Mouse (Mus musculus) left cerebral cortex, postnatal 14 days (tissue): ENCODE data around the gene Scn9a. TPM values are rescaled to one million over a fixed set of nuclear protein-coding genes. Genes with fewer than 3 reads are reported as not detected.

ENCODE experiments used
- DNase-seq, 2 experiments: peaks; one replicate each; pipeline ENCODE4 v3.0.0; 2021 to 2022; ENCODE audit warnings: low spot score in 2 of 2, mixed read lengths in 1 of 2
- intact Hi-C: fragments of 180-260 bp; cut with DNase I; formaldehyde crosslinking; loops from one replicate; pipeline ENCODE4 v1.15.1; 2025
- long read RNA-seq, 2 experiments: library from polyadenylated mRNA; stranded (forward); transcript quantifications; one replicate each; pipeline ENCODE4 v2.0.0; 2021
- total RNA-seq, 2 experiments: library from RNA; stranded (reverse); gene quantifications; 2 replicates each; pipeline ENCODE4 v1.2.3; 2021

Scn9a gene
- 1 to 10 TPM; 3.7 to 4.3 TPM for total RNA-seq
- long read RNA-seq, experiment 1: 0 reads
- long read RNA-seq, experiment 2: 0 reads

DNA sequence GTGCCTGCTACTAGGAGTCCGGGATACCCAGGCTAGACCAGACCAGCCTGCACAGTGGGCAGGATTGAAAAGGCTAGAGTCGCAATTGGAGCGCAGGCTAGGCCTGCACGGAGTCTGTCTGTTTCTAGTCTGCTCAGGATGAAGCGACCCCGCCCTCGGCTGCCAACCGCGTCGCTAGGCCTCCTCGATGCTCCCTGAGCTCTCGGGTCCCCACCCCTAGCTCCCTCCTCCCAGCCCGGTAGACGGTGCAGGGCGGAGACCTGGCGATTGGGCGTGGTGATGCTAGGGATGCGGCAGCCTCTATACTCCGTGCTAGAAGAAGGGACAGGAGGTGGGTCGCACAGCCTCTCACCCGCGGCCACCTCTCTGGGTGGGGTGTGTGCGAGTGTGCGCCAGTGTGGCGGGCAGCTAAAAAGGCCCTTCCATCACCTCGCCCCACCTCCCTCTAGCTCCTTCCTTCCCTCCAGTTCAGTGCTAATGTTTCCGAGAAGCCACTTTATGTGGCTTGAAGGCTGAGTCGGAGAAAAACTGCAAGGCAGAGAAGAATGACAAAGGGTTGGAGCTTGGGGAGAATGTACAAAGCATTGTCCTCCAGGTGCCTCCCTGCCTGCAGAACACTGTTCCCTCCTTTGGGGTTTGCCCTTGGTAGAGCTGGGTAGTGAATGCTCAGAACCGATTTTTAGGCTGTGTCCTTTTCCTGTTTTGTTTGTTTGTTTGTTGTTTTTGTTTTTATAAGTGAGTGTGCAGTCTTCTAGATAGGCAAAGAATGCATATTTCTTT, at the start of gene Scn9a:
TSS of gene Scn9a (minus strand) at position 383 of the 780 bp plus-strand sequence.
- peak in 1 of 2 experiments; percentile 17 for DNase-seq
- intact Hi-C loops: no loop called here

GRCm38 (mm10) chr2:66661988-66662387, 27.2 kb upstream of the Scn9a start:
- DNase-seq: no peak
- intact Hi-C loops: no loop called here

DNA sequence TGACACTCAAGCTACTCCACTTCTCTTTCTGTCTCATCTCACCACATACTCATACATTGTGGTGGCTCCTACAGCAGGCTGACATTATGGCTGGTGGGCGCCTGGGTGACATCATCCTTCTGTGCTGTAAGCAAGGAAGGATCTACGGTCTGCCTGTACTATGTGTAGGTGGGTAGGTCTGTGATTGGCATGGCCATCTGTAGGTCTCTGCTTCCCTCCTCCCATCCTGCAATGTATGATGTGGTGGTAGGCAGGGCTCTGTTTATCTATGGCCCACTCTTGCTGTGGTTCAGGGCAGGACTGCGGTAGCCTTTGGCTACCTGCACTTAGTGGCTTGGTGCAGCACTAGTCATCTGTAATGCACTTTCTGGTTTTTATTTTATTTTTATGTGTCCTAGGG, 21.7 kb upstream of the Scn9a start:
- intact Hi-C loops: no loop called here

DNA sequence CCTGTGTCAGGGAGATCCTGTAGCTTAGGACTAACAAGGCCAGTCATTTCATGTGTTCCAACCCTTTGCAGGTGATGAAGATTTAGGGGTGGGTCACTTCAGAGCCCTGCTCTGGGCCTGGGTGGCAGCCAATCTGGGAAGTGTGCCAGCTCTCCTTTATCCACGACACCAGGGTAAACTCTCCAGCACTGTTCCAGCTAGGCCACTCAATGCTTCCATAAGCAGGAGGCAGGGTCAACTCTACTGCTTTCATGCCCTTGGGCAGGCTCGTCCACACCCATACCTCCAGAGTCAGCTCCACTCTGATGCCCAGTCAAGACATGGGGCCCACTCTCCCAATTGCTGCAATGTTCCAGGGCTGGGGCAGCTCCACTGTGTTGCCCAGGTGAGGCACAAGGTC, 20.7 kb upstream of the Scn9a start:
- intact Hi-C loops: no loop called here
- DNase-seq: no peak

More for the DNA sequence above, 21.7 kb upstream of the Scn9a start:
- DNase-seq: no peak

GRCm38 (mm10) chr2:66644384-66644783, 9.6 kb upstream of the Scn9a start:
- intact Hi-C loops: loop anchor here (5.0 to 10.0 kb wide), 2 partner anchors 140 to 387 kb away; partner anchors contain the start of genes Scn7a and Ttc21b
- peak; percentile 55 to 57 for DNase-seq

DNA sequence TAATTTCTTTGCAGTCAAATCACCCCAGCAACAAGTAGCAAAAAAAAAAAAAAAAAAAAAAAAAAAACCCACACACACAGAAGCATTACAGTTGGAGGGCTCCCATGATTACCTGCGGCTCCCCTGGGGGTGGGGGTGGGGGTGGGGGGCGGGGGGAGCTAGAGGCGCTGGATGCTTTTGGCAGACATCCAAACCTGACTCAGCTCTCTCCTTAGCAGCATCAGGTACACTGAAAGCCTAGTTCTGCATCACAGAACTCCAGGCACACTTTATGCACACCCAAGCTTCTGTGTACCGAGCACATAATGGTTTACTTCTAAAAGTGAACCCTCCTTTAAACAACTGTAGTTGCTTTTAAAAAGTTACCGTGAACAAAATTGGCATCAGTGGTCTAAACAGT, 2.0 kb downstream of the Scn9a start:
- no peak for DNase-seq
- intact Hi-C loops: no loop called here

GRCm38 (mm10) chr2:66611091-66611490, 23.7 kb downstream of the Scn9a start:
- intact Hi-C loops: no loop called here
- DNase-seq: no peak

DNA sequence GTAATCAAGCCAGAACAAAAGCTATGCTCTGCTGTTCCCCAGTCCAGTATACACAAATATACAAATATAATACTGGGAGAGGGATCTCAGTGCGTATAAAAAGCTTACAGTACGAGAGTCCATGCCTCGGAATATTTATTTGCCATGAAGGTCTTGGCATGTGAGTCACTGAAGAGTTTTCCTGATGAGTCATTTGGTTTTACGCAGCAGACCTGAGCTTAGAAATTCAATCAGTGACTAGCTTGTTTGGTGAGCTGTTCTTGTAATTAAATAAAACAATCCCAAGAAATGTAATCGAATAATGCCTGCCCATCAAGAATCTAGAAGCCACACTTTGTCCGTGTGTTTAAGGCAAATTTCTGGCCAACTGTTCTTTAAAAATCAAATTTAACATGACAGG, 37.4 kb downstream of the Scn9a start:
- no peak for DNase-seq
- intact Hi-C loops: no loop called here

GRCm38 (mm10) chr2:66596145-66596544, 38.6 kb downstream of the Scn9a start:
- intact Hi-C loops: no loop called here

DNA sequence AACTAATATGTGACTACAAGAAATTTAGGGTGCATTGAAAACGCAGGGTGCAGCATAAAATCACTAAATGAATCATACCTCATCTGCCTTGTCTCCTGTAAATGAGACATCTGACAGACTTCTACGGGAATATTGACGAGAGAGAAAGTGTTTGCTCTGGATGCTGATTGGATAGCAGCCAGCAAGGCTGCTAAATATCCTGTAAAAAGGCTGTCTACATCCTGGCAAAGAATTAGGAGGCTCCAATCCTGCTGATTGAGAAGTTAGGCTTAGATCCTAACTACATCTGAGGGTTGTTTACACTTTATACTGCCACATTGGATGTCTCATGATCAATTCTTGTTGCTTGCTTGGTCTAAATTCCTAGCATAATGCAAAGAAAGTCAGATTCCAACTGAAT, 44.6 kb downstream of the Scn9a start:
- intact Hi-C loops: no loop called here
- DNase-seq: no peak

More at GRCm38 (mm10) chr2:66596145-66596544, 38.6 kb downstream of the Scn9a start:
- DNase-seq: no peak

GRCm38 (mm10) chr2:66580026-66580808, 54.5 kb downstream of the Scn9a start:
- DNase-seq: peak in 1 of 2 experiments; percentile 3

DNA sequence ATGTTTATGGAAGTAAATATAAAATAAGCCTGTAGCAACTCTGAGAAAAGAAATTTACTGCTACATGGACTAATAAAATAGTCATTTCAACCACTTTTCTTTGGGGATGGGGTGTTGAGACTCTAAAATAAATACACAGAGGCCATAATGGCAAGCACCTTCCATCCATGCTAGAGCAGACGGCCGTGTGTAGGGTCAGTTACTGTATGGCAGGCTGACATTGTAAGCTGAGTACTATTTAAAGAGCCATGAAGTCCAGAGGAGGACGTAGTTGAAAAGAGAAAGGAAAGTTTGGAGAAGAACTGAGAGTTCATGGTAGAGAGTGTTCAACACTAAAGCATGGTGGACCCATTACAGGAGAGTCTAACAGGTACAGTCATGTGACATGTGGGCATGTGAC, 86.5 kb downstream of the Scn9a start:
- intact Hi-C loops: no loop called here
- DNase-seq: no peak

More at GRCm38 (mm10) chr2:66580026-66580808, 54.5 kb downstream of the Scn9a start:
- intact Hi-C loops: no loop called here

DNA sequence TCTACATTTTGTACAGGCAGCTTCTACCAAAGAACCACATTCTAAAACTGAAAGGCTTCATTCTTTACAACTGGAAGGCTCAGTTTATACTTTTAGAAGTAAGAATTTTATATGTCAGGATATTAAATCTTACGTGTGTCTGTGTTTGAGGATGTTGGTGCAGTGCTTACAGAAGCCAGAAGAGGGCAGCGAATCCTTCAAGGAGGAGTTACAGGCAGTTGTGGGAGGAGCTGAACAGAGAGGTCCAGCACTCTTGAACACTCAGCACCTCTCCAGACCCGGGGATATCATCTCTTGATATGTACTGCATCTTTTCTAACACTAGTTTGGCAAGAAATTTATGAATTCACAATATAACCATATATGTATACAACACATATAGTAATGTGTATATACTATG, 114.8 kb downstream of the Scn9a start:
- peak in 1 of 2 experiments; percentile 4 for DNase-seq
- intact Hi-C loops: no loop called here

DNA sequence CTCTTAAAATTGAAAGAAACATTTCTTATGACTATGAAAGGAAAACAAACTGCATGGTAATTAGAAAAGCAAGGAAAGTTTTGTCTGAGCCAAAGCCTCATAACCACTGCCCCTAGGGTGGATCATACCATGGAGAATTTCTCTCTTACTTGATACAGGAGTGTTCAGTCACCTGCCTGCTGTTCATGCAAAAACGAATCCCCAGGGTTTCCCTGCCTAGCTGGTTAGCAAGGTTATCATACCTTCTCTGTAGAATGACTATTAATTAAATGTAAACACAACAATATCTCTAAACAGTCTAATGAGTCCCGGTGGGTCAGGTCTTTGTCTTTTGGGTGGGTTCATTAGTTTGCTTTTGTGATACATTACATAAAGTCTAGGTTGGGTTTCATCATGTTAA, 123.3 kb downstream of the Scn9a start:
- intact Hi-C loops: no loop called here

GRCm38 (mm10) chr2:66508032-66508431, 126.7 kb downstream of the Scn9a start:
- no peak for DNase-seq
- intact Hi-C loops: no loop called here

More for the DNA sequence above, 123.3 kb downstream of the Scn9a start:
- DNase-seq: no peak

- no peak for DNase-seq
- intact Hi-C loops: no loop called here
These were observed 127.1 kb downstream of the Scn9a start for GRCm38 (mm10) chr2:66507616-66508015.

GRCm38 (mm10) chr2:66502158-66502557, 132.6 kb downstream of the Scn9a start:
- intact Hi-C loops: no loop called here
- no peak for DNase-seq

- intact Hi-C loops: no loop called here
- no peak for DNase-seq
These were observed 140.2 kb downstream of the Scn9a start for GRCm38 (mm10) chr2:66494556-66494955.

GRCm38 (mm10) chr2:66478395-66478794, 156.4 kb downstream of the Scn9a start:
- intact Hi-C loops: no loop called here
- DNase-seq: no peak

DNA sequence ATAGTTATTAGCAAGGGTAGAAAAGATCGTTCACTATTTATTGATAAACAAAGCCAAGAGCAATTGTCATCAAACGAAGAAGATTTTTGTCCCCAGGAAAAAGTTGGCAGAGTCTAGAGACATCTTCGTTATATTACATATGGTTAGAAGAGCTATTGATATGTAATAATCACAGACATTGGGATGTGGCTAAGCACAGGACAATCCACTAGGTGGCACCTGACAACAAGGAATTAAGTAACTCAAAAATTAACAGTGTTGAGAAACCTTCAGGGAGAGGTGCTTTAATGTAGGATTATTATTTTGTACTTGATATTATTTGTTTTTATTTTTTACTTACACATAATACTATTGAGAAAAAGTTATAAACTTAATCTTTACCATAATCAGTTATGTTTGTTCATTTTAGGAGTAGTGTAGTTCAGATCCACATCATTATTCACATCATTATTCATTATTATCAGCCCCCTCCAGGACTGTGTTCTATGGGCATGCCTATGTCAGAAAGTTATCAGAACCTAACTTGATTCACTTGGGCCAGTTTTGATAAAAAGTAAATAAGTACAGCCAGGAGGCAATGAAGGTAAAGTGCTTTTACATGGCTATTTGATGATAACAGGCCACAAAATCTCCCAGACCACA, 161.5 kb downstream of the Scn9a start:
- intact Hi-C loops: loop anchor here (2.0 to 5.0 kb wide), 2 partner anchors 169 to 329 kb away; no protein-coding TSS in a partner anchor
- DNase-seq: peak; percentile 37 to 65
